Mouse (Mus musculus) kidney, adult 2 months (tissue): ENCODE measurements around the gene Ccdc113.

Source experiments
- CTCF ChIP-seq: fragments of 200-500 bp; conservative IDR thresholded peaks from 2 replicates; pipeline ENCODE4 v1.5.1; 2011; ENCODE audit warnings: low read depth, mild to moderate bottlenecking, control low read depth, low read length, moderate library complexity, mixed read lengths; ENCODE audit not compliant: insufficient read depth, insufficient read length
- POLR2A ChIP-seq: fragments of 200-500 bp; IDR thresholded peaks from one replicate; pipeline ENCODE4 v1.6.1; 2011; ENCODE audit warnings: low read depth, low read length, control low read depth

DNA sequence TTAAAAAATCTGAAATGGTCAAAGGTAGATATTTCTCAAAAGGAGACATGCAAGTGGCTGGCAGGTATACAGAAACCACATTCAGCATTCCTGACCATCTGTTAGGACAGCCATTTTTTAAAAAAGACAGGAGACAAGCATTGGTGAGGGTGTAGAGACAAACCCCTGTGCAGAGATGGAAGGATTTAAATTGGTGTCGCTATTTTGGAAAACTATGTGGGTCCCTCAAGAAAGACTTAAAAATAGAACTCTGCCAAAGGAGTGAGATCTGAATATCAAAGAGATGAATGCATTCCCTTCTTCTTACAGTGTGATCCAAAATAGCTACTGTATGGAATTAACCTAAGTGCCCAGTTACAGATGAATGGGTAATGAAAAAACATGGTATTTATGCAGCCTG lies 53.5 kb downstream of the Ccdc113 start:
- TF ChIP-seq CTCF, result no peak
- TF ChIP-seq POLR2A, result no peak
